In genomic region chr5:150663926-150664325, GRCm38 (mm10) we compare ENCODE assay signal across 7 mouse cellular contexts. TPM values are rescaled to one million over a fixed set of nuclear protein-coding genes. Genes with fewer than 3 reads are reported as not detected.
DNase-seq lines count a peak whose midpoint lies in the region; ATAC-seq and TF ChIP-seq lines count a peak whose summit lies in the region.
"Not testable (repeated sequence)": the region's sequence is repeated elsewhere in the genome, so short reads cannot be mapped to it uniquely, and the experiment has no call there.

No protein-coding gene starts in this region.

- not testable (repeated sequence) for H3K9me3 ChIP-seq in embryonic facial prominence, embryonic 14.5 days (ENCODE audit: control insufficient read depth, low read length); heart, embryonic 11.5 days (replicated peaks; ENCODE audit: control insufficient read depth, low read length); hindbrain, embryonic 14.5 days (ENCODE audit: control insufficient read depth, low read length); limb, embryonic 12.5 days; lung, embryonic 14.5 days (ENCODE audit: low read depth, low read length); neural tube, embryonic 14.5 days (ENCODE audit: control insufficient read depth, low read length)

- not testable (repeated sequence) for H3K4me3 ChIP-seq in embryonic facial prominence, embryonic 14.5 days (ENCODE audit: low read depth, low read length); hindbrain, embryonic 14.5 days (replicated peaks; ENCODE audit: low read length); neural tube, embryonic 14.5 days (ENCODE audit: low read depth, low read length)
- H3K4me3 ChIP-seq in heart, embryonic 11.5 days (ENCODE audit: low read depth, low read length), result peak overlapping the region; percentile 14; the same call in 1 of the 2 replicates
- H3K4me3 ChIP-seq in limb, embryonic 12.5 days (replicated peaks), result 0 out of 2 replicates have a peak overlapping the region, but pooled peaks have one; percentile 4
- peak overlapping the region; percentile 99; the same call in 1 of the 2 replicates for H3K4me3 ChIP-seq in lung, embryonic 14.5 days (ENCODE audit: low read depth, low read length)

- H3K27ac ChIP-seq in embryonic facial prominence, embryonic 14.5 days (replicated peaks; ENCODE audit: low read depth, low read length); hindbrain, embryonic 14.5 days; limb, embryonic 12.5 days; lung, embryonic 14.5 days (ENCODE audit: low read depth); neural tube, embryonic 14.5 days (ENCODE audit: low read depth, low read length): not testable (repeated sequence)
- 0 out of 2 replicates have a peak overlapping the region, but pooled peaks have one; percentile 22 for H3K27ac ChIP-seq in heart, embryonic 11.5 days (ENCODE audit: low read depth, low read length)

- H3K4me2 ChIP-seq in embryonic facial prominence, embryonic 14.5 days (ENCODE audit: low read depth, low read length), result 0 out of 2 replicates have a peak overlapping the region, but pooled peaks have one; percentile 10
- H3K4me2 ChIP-seq in heart, embryonic 11.5 days, result peak overlapping the region; percentile 56
- H3K4me2 ChIP-seq in hindbrain, embryonic 14.5 days (replicated peaks), result peak overlapping the region; percentile 90
- peak overlapping the region; percentile 75; the same call in 1 of the 2 replicates for H3K4me2 ChIP-seq in limb, embryonic 12.5 days
- H3K4me2 ChIP-seq in lung, embryonic 14.5 days, result peak overlapping the region; percentile 84
- H3K4me2 ChIP-seq in neural tube, embryonic 14.5 days (ENCODE audit: low read depth, low read length), result 0 out of 2 replicates have a peak overlapping the region, but pooled peaks have one; percentile 73

- not testable (repeated sequence) for TF ChIP-seq CTCF in lung, embryonic 14.5 days (IDR thresholded peaks at IDR 0.05; ENCODE audit: low read depth)

- H3K4me1 ChIP-seq in embryonic facial prominence, embryonic 14.5 days (ENCODE audit: control insufficient read depth, insufficient read depth, low read length); heart, embryonic 11.5 days (ENCODE audit: control insufficient read depth, insufficient read depth, low read length); limb, embryonic 12.5 days (replicated peaks); lung, embryonic 14.5 days (ENCODE audit: insufficient read depth): not testable (repeated sequence)
- peaks cover 22% of the 10 kb centered on the region for H3K4me1 ChIP-seq in hindbrain, embryonic 14.5 days (replicated peaks; ENCODE audit: control insufficient read depth, insufficient read depth, low read length)
- H3K4me1 ChIP-seq in neural tube, embryonic 14.5 days (ENCODE audit: control insufficient read depth, insufficient read depth, low read length), result peaks cover 12% of the 10 kb centered on the region; the same call in 1 of the 2 replicates

- 91% methylated on average over 7 of the region's 7 CpGs for WGBS in embryonic facial prominence, embryonic 14.5 days
- 33% methylated on average over 7 of the region's 7 CpGs for WGBS in heart, embryonic 11.5 days (ENCODE audit: insufficient replicate concordance)
- WGBS in hindbrain, embryonic 14.5 days, result 92% methylated on average over 7 of the region's 7 CpGs
- 74% methylated on average over 7 of the region's 7 CpGs for WGBS in limb, embryonic 12.5 days
- WGBS in lung, embryonic 14.5 days, result 48% methylated on average over 7 of the region's 7 CpGs
- 87% methylated on average over 7 of the region's 7 CpGs for WGBS in neural tube, embryonic 14.5 days

- H3K9ac ChIP-seq in embryonic facial prominence, embryonic 14.5 days (ENCODE audit: low read depth, low read length); heart, embryonic 11.5 days (ENCODE audit: low read depth, low read length); hindbrain, embryonic 14.5 days; limb, embryonic 12.5 days (replicated peaks); lung, embryonic 14.5 days; neural tube, embryonic 14.5 days (replicated peaks; ENCODE audit: low read depth, low read length): not testable (repeated sequence)

- peaks cover 25% of the 10 kb centered on the region for H3K36me3 ChIP-seq in embryonic facial prominence, embryonic 14.5 days (ENCODE audit: control insufficient read depth, insufficient read depth, low read length)
- H3K36me3 ChIP-seq in heart, embryonic 11.5 days (ENCODE audit: control insufficient read depth, insufficient read depth, low read length), result peaks cover 14% of the 10 kb centered on the region
- peaks cover 28% of the 10 kb centered on the region for H3K36me3 ChIP-seq in hindbrain, embryonic 14.5 days (replicated peaks; ENCODE audit: control insufficient read depth, insufficient read depth)
- peaks cover 29% of the 10 kb centered on the region for H3K36me3 ChIP-seq in limb, embryonic 12.5 days
- peaks cover 27% of the 10 kb centered on the region for H3K36me3 ChIP-seq in lung, embryonic 14.5 days (ENCODE audit: insufficient read depth)
- H3K36me3 ChIP-seq in neural tube, embryonic 14.5 days (ENCODE audit: control insufficient read depth, insufficient read depth, low read length), result peaks cover 14% of the 10 kb centered on the region

- peak; percentile 38 for DNase-seq in adrenal gland, postnatal 10 days
- DNase-seq in embryonic facial prominence, embryonic 14.5 days (ENCODE audit: low spot score); hindbrain, embryonic 14.5 days (ENCODE audit: low spot score); lung, embryonic 14.5 days: not testable (repeated sequence)

- ATAC-seq in embryonic facial prominence, embryonic 14.5 days (ENCODE audit: low read depth); heart, embryonic 11.5 days (replicated peaks; ENCODE audit: insufficient number of reproducible peaks, low FRiP score, low TSS enrichment); hindbrain, embryonic 14.5 days (ENCODE audit: low FRiP score); limb, embryonic 12.5 days (ENCODE audit: insufficient number of reproducible peaks, insufficient read depth, low FRiP score, low TSS enrichment, low read depth); lung, embryonic 14.5 days (ENCODE audit: insufficient read depth); neural tube, embryonic 14.5 days (ENCODE audit: low read depth): not testable (repeated sequence)

- H3K27me3 ChIP-seq in embryonic facial prominence, embryonic 14.5 days (replicated peaks; ENCODE audit: control insufficient read depth, insufficient read depth, low read length); heart, embryonic 11.5 days (ENCODE audit: control insufficient read depth, insufficient read depth, low read length); hindbrain, embryonic 14.5 days (ENCODE audit: control insufficient read depth, insufficient read depth, low read length); limb, embryonic 12.5 days; lung, embryonic 14.5 days (ENCODE audit: insufficient read depth, low read length); neural tube, embryonic 14.5 days (ENCODE audit: control insufficient read depth, insufficient read depth, low read length): not testable (repeated sequence)

RNA-seq across cellular contexts. Expression of gene N4bp2l2, which starts 2.1 kb away (rescaled TPM):
- total RNA-seq in adrenal gland, postnatal 10 days (2021), result 10 to 100 TPM; 72.4 to 81.4 TPM
- polyA plus RNA-seq in embryonic facial prominence, embryonic 14.5 days (2014; fragmentation: Nextera tagmentation; extraction: Ambion mirVana), result 41.6 and 44.5 TPM in 2 replicates
- polyA plus RNA-seq in heart, embryonic 11.5 days (2014; fragmentation: Nextera tagmentation; extraction: Ambion mirVana), result 45.2 and 49.9 TPM in 2 replicates
- polyA plus RNA-seq in hindbrain, embryonic 14.5 days (2014; fragmentation: Nextera tagmentation; extraction: Ambion mirVana), result 29.8 and 32.3 TPM in 2 replicates
- 51.6 and 53.8 TPM in 2 replicates for polyA plus RNA-seq in limb, embryonic 12.5 days (2016; fragmentation: Nextera tagmentation; extraction: Ambion mirVana)
- polyA plus RNA-seq in lung, embryonic 14.5 days (2014; fragmentation: Nextera tagmentation; extraction: Ambion mirVana), result 40.1 and 43.6 TPM in 2 replicates
- 39.1 and 45.4 TPM in 2 replicates for polyA plus RNA-seq in neural tube, embryonic 14.5 days (2014; fragmentation: Nextera tagmentation; extraction: Ambion mirVana)

RNA-seq across cellular contexts. Expression of gene Pds5b, which starts 9.6 kb away (rescaled TPM):
- 10 to 100 TPM; 25.9 to 35.0 TPM for total RNA-seq in adrenal gland, postnatal 10 days (2021)
- 38.1 and 44.2 TPM in 2 replicates for polyA plus RNA-seq in embryonic facial prominence, embryonic 14.5 days (2014; fragmentation: Nextera tagmentation; extraction: Ambion mirVana)
- polyA plus RNA-seq in heart, embryonic 11.5 days (2014; fragmentation: Nextera tagmentation; extraction: Ambion mirVana), result 27.2 and 28.5 TPM in 2 replicates
- polyA plus RNA-seq in hindbrain, embryonic 14.5 days (2014; fragmentation: Nextera tagmentation; extraction: Ambion mirVana), result 45.8 and 49.4 TPM in 2 replicates
- 47.8 and 51.1 TPM in 2 replicates for polyA plus RNA-seq in limb, embryonic 12.5 days (2016; fragmentation: Nextera tagmentation; extraction: Ambion mirVana)
- 44.3 and 47.9 TPM in 2 replicates for polyA plus RNA-seq in lung, embryonic 14.5 days (2014; fragmentation: Nextera tagmentation; extraction: Ambion mirVana)
- 52.2 and 55.5 TPM in 2 replicates for polyA plus RNA-seq in neural tube, embryonic 14.5 days (2014; fragmentation: Nextera tagmentation; extraction: Ambion mirVana)

Comparison
In these comparisons a context has a peak if more than half of its experiments do, and no peak if none do; other contexts are left out.
1. H3K4me2 ChIP-seq: peak in every context shown above with its lines; median percentile 90 in hindbrain, embryonic 14.5 days; 84 in lung, embryonic 14.5 days; 75 in limb, embryonic 12.5 days; 73 in neural tube, embryonic 14.5 days; 56 in heart, embryonic 11.5 days; 10 in embryonic facial prominence, embryonic 14.5 days.